Mouse (Mus musculus) testis, adult 2 months (tissue): ENCODE results near the gene Rfesd.

ENCODE experiments used
- CTCF ChIP-seq: fragments of 200-500 bp; IDR thresholded peaks from 2 replicates; pipeline ENCODE4 v1.5.1; 2012; ENCODE audit warnings: low read depth, mild to moderate bottlenecking, inconsistent platforms, low read length, moderate library complexity; ENCODE audit not compliant: control insufficient read depth, insufficient read depth, insufficient replicate concordance
- POLR2A ChIP-seq: fragments of 200-500 bp; IDR thresholded peaks from 2 replicates; pipeline ENCODE4 v1.6.1; 2012; ENCODE audit warnings: low read depth, mild to moderate bottlenecking, inconsistent platforms, low read length, moderate library complexity; ENCODE audit not compliant: control insufficient read depth

GRCm38 (mm10) chr13:76017465-76017864, 1.1 kb downstream of the Rfesd start:
- TF ChIP-seq CTCF = no peak
- no peak for TF ChIP-seq POLR2A
